Mouse (Mus musculus) monocyte, adult 2 months (primary cell): ENCODE data around the gene Tgfb2.

ENCODE experiments used
- DNase-seq, 2 experiments: peaks; one replicate each; pipeline ENCODE4 v3.0.0; 2022; ENCODE audit warnings: low spot score in 2 of 2, low read depth in 1 of 2

Gene Tgfb2

GRCm38 (mm10) chr1:186702391-186703255 is 3.2 kb downstream of the Tgfb2 start:
- no peak for DNase-seq

- no peak for DNase-seq
These were observed 4.4 kb downstream of the Tgfb2 start for GRCm38 (mm10) chr1:186701206-186701905.

GRCm38 (mm10) chr1:186700496-186700895 is 5.3 kb downstream of the Tgfb2 start:
- no peak for DNase-seq

GRCm38 (mm10) chr1:186698583-186699338 is 7.0 kb downstream of the Tgfb2 start:
- no peak for DNase-seq

GRCm38 (mm10) chr1:186696231-186696630 is 9.6 kb downstream of the Tgfb2 start:
- no peak for DNase-seq

GRCm38 (mm10) chr1:186695361-186695760 is 10.4 kb downstream of the Tgfb2 start:
- no peak for DNase-seq

GRCm38 (mm10) chr1:186692370-186692769 is 13.4 kb downstream of the Tgfb2 start:
- no peak for DNase-seq

GRCm38 (mm10) chr1:186691708-186692107 is 14.1 kb downstream of the Tgfb2 start:
- DNase-seq: no peak

- DNase-seq: no peak
These were observed 21.7 kb downstream of the Tgfb2 start for GRCm38 (mm10) chr1:186684041-186684440.

GRCm38 (mm10) chr1:186682606-186683005 is 23.2 kb downstream of the Tgfb2 start:
- DNase-seq: no peak

GRCm38 (mm10) chr1:186677614-186678013 is 28.2 kb downstream of the Tgfb2 start:
- no peak for DNase-seq

- no peak for DNase-seq
These were observed 29.6 kb downstream of the Tgfb2 start for GRCm38 (mm10) chr1:186676199-186676598.

GRCm38 (mm10) chr1:186675263-186675662 is 30.5 kb downstream of the Tgfb2 start:
- DNase-seq: no peak

- DNase-seq: no peak
These were observed 31.2 kb downstream of the Tgfb2 start for GRCm38 (mm10) chr1:186674621-186675020.

GRCm38 (mm10) chr1:186673166-186673565 is 32.6 kb downstream of the Tgfb2 start:
- DNase-seq: no peak

GRCm38 (mm10) chr1:186663412-186663811 is 42.4 kb downstream of the Tgfb2 start:
- no peak for DNase-seq

- DNase-seq: no peak
These were observed 42.8 kb downstream of the Tgfb2 start for GRCm38 (mm10) chr1:186662996-186663395.

GRCm38 (mm10) chr1:186661206-186661921 is 44.4 kb downstream of the Tgfb2 start:
- DNase-seq: no peak

- DNase-seq: no peak
These were observed 47.0 kb downstream of the Tgfb2 start for GRCm38 (mm10) chr1:186658783-186659182.

- DNase-seq: no peak
These were observed 48.1 kb downstream of the Tgfb2 start for GRCm38 (mm10) chr1:186657559-186658219.
